Mouse (Mus musculus) hindbrain, embryonic 14.5 days (tissue): ENCODE measurements around the gene Lingo1. TPM values are rescaled to one million over a fixed set of nuclear protein-coding genes. Genes with fewer than 3 reads are reported as not detected.

Experiments
- ATAC-seq: fragments of 200-750 bp; cut with Nextera tagmentation; 2 replicates; pipeline ENCODE4 v1.8.0; 2017; ENCODE audit warnings: moderate number of reproducible peaks, mild to moderate bottlenecking, moderate TSS enrichment, moderate library complexity; ENCODE audit not compliant: low FRiP score
- DNase-seq: peaks from one replicate; pipeline ENCODE4 v3.0.0-alpha.2; 2015; ENCODE audit warnings: low spot score
- H3K27ac ChIP-seq: fragments of 300-500 bp; sonication (generic); 2 replicates; pipeline ENCODE4 v1.5.1; 2014; ENCODE audit warnings: mild to moderate bottlenecking, moderate library complexity
- H3K27me3 ChIP-seq: fragments of 300-500 bp; sonication (generic); 2 replicates; pipeline ENCODE4 v1.6.1; 2014; ENCODE audit warnings: mild to moderate bottlenecking, low read length, mixed read lengths; ENCODE audit not compliant: control insufficient read depth, insufficient read depth
- H3K36me3 ChIP-seq: fragments of 300-500 bp; sonication (generic); replicated peaks from 2 replicates; pipeline ENCODE4 v1.6.1; 2014; ENCODE audit not compliant: control insufficient read depth, insufficient read depth
- H3K4me1 ChIP-seq: fragments of 300-500 bp; sonication (generic); replicated peaks from 2 replicates; pipeline ENCODE4 v1.6.1; 2014; ENCODE audit warnings: antibody characterized with exemption, low read length, mixed read lengths; ENCODE audit not compliant: control insufficient read depth, insufficient read depth
- H3K4me2 ChIP-seq: fragments of 300-500 bp; sonication (generic); replicated peaks from 2 replicates; pipeline ENCODE4 v1.6.1; 2014; ENCODE audit warnings: mild to moderate bottlenecking, moderate library complexity
- H3K4me3 ChIP-seq: fragments of 300-500 bp; sonication (generic); replicated peaks from 2 replicates; pipeline ENCODE4 v1.5.1; 2014; ENCODE audit warnings: mild to moderate bottlenecking, low read length
- H3K9ac ChIP-seq: fragments of 300-500 bp; sonication (generic); 2 replicates; pipeline ENCODE4 v1.6.1; 2014
- H3K9me3 ChIP-seq: fragments of 300-500 bp; sonication (generic); 2 replicates; pipeline ENCODE4 v1.6.1; 2016; ENCODE audit warnings: low read length; ENCODE audit not compliant: control insufficient read depth
- WGBS: fragments of 180-500 bp; shearing (Covaris S2); extraction: QIAGEN DNeasy Blood & Tissue Kit; methylation state at CpG from one replicate; pipeline ENCODE4 v1.1.7; 2014; 5-methylcytosine and 5-hydroxymethylcytosine counted together
- polyA plus RNA-seq: library from polyadenylated mRNA; unstranded; fragments of >200 nt; fragmentation: Nextera tagmentation; extraction: Ambion mirVana; gene quantifications from 2 replicates; pipeline ENCODE4 v1.2.1, GENCODE M21; 2014

Lingo1 gene
- polyA plus RNA-seq, 1 experiment from 2014 or later = 57.3 TPM

DNA sequence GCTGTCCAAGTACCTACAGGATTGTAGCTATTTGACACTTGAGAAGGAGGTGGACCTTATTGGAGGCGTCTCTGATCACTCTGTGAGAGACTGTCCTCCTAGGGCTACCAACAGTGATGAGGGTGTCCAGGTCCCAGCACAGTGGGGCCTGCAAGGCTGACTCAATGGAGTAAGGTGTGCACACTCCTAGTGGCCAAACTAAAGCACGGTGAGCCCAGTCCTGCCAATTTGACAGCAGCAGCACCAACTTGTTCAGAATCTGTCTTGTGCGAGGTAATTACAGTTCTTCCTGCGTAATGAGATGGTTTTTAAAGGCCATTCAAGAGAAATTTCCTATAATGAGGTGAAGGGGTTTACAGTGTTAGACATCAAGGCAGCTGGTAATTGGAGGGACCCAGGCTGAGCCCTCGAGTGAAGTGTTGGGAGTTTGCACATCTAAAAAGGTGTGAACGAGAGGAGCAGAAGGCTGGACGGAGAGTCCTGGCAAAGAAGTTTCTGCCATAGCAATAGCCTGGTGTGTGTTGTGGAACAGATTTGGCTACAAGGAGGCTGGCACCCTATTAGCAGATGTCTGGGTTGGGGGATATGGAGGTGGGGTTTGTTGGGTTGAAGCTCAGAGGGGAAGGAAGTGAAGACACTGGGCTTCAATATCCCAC lies 97.4 kb downstream of the Lingo1 start:
- Histone ChIP-seq H3K27me3 (no peaks in the 10 kb centered on the region), H3K9ac (no peak overlapping the region), H3K4me2 (no peak overlapping the region), H3K4me1 (peaks cover 11% of the 10 kb centered on the region; the same call in 1 of the 2 replicates), H3K27ac (no peak overlapping the region), H3K9me3 (no peaks in the 10 kb centered on the region), H3K36me3 (no peaks in the 10 kb centered on the region), H3K4me3 (no peak overlapping the region)
- ATAC-seq (no peak), DNase-seq (no peak)
- WGBS = 77% methylated on average over 7 of the region's 7 CpGs

DNA sequence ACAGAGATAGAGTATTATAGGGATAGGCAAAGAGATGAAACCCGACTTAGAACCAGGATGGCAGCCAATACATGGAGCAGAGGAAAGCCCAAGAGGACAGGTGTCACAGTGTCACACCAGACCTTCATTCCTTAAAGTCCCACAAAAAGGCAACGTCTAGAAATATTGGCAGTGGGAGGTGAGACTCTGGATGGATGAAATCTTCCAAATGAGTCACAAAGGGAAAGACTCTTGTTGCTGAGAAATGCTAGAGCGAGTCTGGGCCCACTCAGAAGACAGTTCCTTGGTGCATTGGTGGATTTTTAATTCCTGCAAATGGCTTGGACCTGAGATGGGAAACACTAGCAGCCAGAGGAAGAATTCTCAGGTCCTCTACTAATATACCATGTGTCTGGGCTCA lies 102.2 kb downstream of the Lingo1 start:
- Histone ChIP-seq H3K4me1 (0 out of 2 replicates have a peak, but pooled peaks cover 5% of the 10 kb centered on the region), H3K9ac (no peak overlapping the region), H3K9me3 (no peaks in the 10 kb centered on the region), H3K36me3 (no peaks in the 10 kb centered on the region), H3K27ac (no peak overlapping the region), H3K4me3 (no peak overlapping the region), H3K4me2 (no peak overlapping the region), H3K27me3 (no peaks in the 10 kb centered on the region)
- DNase-seq (no peak), ATAC-seq (no peak)
- 84% methylated on average over 3 of the region's 3 CpGs for WGBS

DNA sequence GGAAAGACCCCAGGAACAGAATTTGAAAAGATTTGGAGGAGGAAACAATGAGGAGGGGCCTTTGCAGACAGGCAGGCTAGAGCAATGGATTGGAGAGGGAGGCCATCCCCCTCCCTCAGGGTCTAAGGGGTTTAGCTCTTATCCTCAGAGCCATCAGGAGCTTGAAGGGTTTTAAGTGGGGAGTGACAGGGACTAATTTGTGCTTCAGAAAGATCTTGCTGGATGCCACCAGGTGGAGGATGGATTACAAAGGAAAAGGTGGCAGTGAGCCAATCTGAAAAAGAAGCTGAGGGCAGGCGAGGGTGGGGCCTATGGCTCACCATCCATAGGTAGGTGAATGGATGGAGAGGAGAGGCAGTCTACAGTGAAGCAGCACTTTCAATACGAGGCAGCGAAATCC lies 105.0 kb downstream of the Lingo1 start:
- WGBS = 84% methylated on average over 3 of the region's 3 CpGs
- Histone ChIP-seq H3K36me3 (no peaks in the 10 kb centered on the region), H3K4me2 (no peak overlapping the region), H3K4me3 (no peak overlapping the region), H3K9me3 (no peaks in the 10 kb centered on the region), H3K4me1 (peaks cover 15% of the 10 kb centered on the region), H3K27me3 (no peaks in the 10 kb centered on the region), H3K9ac (no peak overlapping the region), H3K27ac (no peak overlapping the region)
- ATAC-seq (no peak), DNase-seq (no peak)

DNA sequence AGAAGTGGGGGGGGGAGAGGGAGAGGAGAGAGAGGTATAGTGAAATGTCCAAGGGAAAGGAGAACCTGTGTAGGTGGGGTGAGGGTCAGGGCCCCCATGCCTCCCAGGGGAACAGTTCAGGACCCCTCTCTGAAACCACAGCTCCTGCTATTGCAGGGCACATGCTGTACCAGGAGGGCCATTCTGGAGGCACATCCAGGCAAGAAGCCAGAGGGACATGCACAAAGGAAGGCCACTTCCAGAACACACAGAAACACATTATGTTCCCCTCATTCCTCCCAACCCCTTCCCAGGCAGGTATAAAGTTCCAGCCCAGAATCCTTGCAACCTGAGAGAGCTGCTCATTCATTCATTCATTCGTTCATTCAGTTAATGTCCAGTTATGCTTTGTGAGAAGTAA lies 105.6 kb downstream of the Lingo1 start:
- no peak overlapping the region for H3K4me3 ChIP-seq
- H3K4me1 ChIP-seq = peaks cover 15% of the 10 kb centered on the region
- no peak overlapping the region for H3K4me2 ChIP-seq
- H3K9me3 ChIP-seq = no peaks in the 10 kb centered on the region
- H3K27ac ChIP-seq = no peak overlapping the region
- H3K9ac ChIP-seq = no peak overlapping the region
- H3K27me3 ChIP-seq = no peaks in the 10 kb centered on the region
- no peaks in the 10 kb centered on the region for H3K36me3 ChIP-seq
- ATAC-seq (no peak), DNase-seq (no peak)
- WGBS = 72% methylated on average over 1 of the region's 1 CpGs

DNA sequence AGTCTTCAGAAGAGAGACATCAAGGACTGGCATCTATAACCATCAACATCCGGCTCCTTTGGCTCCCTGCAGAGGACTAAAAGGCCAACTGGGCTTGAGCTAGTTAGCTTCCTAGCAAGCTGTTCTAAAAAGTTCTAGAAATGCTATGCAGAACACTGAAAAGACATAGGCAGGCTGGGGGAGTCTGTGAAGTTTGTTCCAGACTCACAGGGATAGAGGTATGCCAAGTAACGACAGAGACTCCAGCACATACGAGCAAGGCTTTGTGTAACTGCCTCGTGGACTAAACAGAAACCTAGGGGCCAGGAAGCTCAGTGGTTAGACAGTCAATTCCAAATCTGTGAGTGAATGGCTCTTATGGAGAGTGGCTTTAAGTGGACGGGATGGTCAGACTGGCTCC lies 108.8 kb downstream of the Lingo1 start:
- WGBS = 83% methylated on average over 5 of the region's 5 CpGs
- no peak overlapping the region for H3K27ac ChIP-seq

DNA sequence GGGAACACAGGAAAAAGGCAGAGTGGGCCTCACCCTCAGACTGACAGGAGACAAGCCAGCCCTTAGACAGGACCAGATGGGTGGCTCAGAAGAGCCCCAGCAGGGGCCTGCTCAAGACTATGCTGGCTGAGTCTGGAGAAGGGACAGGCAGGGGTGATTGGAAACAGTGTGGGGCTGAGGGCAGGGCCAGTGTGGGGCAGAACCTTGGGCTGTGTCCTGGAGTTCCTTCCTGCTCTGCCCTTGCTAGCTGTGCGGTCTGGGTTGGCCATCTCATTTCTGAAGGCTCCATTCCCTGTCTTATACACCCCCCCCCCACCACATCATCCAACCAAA lies 109.2 kb downstream of the Lingo1 start:
- H3K9ac ChIP-seq = no peak overlapping the region

More for the DNA sequence above, 108.8 kb downstream of the Lingo1 start:
- no peak for DNase-seq
- Histone ChIP-seq H3K4me2 (no peak overlapping the region), H3K36me3 (no peaks in the 10 kb centered on the region), H3K27me3 (no peaks in the 10 kb centered on the region), H3K9ac (no peak overlapping the region), H3K9me3 (no peaks in the 10 kb centered on the region), H3K4me1 (peaks cover 23% of the 10 kb centered on the region), H3K4me3 (no peak overlapping the region)
- ATAC-seq = no peak

DNA sequence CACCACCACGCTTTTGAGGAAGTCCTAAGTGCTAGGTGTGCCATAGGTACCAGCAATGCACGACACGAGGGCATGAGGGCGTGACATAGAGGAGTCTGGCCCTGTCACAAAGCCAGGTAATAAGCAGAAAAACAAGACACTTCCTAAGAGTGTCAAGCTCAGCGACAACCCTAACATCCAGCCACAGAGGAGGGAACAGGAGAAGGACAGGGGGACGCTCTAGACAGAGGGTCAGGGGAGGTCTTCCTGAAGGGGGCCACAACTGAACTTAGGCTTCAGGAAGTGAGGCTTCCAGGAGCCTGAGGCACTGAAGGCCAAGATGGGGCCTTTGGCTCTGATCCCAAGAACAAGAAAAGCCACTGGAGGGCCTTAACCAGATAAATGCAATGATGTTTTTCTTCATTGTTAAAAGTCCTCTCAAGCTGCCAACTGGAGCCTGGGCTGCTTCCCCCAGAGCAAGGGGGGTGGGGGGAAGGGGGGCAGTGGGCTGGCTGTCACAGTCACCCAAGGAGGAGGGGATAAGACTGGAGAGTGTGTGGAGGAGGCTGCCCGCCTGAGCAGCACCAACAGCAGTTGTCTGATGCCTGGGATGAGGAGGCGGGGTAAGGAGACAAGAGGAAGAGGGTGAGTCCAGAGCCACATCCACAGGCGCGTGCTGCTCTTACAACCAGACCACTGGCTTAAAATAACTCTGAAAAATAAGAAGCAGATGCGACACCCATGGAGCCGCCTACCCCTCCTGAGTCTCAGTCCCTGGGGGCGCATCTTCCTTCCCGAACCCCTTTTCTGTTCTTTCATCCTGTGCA lies 109.7 kb downstream of the Lingo1 start:
- no peaks in the 10 kb centered on the region for H3K36me3 ChIP-seq
- H3K4me2 ChIP-seq = no peak overlapping the region
- peaks cover 23% of the 10 kb centered on the region for H3K4me1 ChIP-seq
- H3K9ac ChIP-seq = no peak overlapping the region
- no peak overlapping the region for H3K4me3 ChIP-seq
- peak overlapping the region; percentile 40; the same call in 1 of the 2 replicates for H3K27ac ChIP-seq
- DNase-seq = no peak
- H3K9me3 ChIP-seq = no peaks in the 10 kb centered on the region
- H3K27me3 ChIP-seq = no peaks in the 10 kb centered on the region
- ATAC-seq = peak; percentile 63; the same call in 1 of the 2 replicates
- 61% methylated on average over 14 of the region's 14 CpGs for WGBS

More for the DNA sequence above, 109.2 kb downstream of the Lingo1 start:
- ATAC-seq (peak; percentile 28; the same call in 1 of the 2 replicates), DNase-seq (no peak)
- H3K27ac ChIP-seq = peak overlapping the region; percentile 40; the same call in 1 of the 2 replicates
- 85% methylated on average over 1 of the region's 1 CpGs for WGBS
- H3K4me1 ChIP-seq = peaks cover 23% of the 10 kb centered on the region
- H3K4me3 ChIP-seq = no peak overlapping the region
- H3K9me3 ChIP-seq = no peaks in the 10 kb centered on the region
- H3K36me3 ChIP-seq = no peaks in the 10 kb centered on the region
- H3K27me3 ChIP-seq = no peaks in the 10 kb centered on the region
- H3K4me2 ChIP-seq = no peak overlapping the region

DNA sequence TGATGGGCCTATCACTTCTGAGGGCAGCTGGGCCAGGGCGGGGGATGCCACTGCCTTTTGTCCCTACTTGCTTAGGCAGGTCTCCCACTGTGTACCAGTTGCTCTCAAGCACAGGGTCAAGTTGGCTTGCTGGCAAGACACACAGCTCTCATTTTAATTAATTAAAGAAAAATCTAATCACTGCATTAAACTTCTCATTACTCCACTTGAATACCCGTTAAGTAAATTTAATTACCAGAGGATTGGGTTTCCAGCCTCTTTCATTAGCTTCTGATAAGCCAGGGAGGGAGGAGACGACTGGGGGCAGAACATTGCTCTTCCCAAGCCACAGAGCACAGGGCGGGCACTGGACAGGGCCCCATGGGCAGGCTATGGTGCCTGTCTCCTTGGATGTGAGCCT lies 113.4 kb downstream of the Lingo1 start:
- ATAC-seq (no peak), DNase-seq (no peak)
- H3K27ac ChIP-seq = no peak overlapping the region
- H3K36me3 ChIP-seq = no peaks in the 10 kb centered on the region
- peaks cover 18% of the 10 kb centered on the region for H3K4me1 ChIP-seq
- no peak overlapping the region for H3K4me2 ChIP-seq
- H3K9me3 ChIP-seq = no peaks in the 10 kb centered on the region
- H3K9ac ChIP-seq = no peak overlapping the region
- H3K4me3 ChIP-seq = no peak overlapping the region
- no peaks in the 10 kb centered on the region for H3K27me3 ChIP-seq
- WGBS = 26% methylated on average over 4 of the region's 4 CpGs

DNA sequence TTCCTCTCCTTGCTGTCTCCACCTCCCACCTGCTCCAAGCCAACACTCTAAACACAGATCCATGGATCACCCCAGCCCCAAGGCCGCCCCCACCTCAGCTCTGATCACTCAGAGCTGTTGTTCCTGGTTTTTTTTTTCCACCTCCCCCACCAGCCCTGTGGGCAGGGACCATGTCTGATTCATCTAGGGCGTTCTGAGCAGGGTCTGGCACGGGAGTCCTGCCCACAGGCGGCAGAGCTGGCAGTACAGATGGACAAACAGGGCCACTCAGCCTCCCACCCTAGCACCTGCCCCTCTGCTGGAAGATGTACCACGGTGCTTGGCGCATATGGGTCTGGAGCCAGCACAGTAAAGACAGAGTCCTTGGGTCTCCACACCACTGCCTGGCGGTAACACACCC lies 114.3 kb downstream of the Lingo1 start:
- 78% methylated on average over 7 of the region's 7 CpGs for WGBS
- Histone ChIP-seq H3K4me3 (no peak overlapping the region), H3K4me1 (peaks cover 14% of the 10 kb centered on the region), H3K9me3 (no peaks in the 10 kb centered on the region), H3K27ac (no peak overlapping the region), H3K36me3 (no peaks in the 10 kb centered on the region), H3K4me2 (no peak overlapping the region), H3K9ac (no peak overlapping the region), H3K27me3 (no peaks in the 10 kb centered on the region)
- DNase-seq (no peak), ATAC-seq (no peak)
